Mouse (Mus musculus) limb, embryonic 14.5 days (tissue): ENCODE data around the gene Mecom. TPM values are rescaled to one million over a fixed set of nuclear protein-coding genes. Genes with fewer than 3 reads are reported as not detected.

Source experiments
- ATAC-seq: fragments of 200-750 bp; cut with Nextera tagmentation; 2 replicates; pipeline ENCODE4 v1.8.0; 2017; ENCODE audit warnings: low read depth, moderate number of reproducible peaks, moderate TSS enrichment; ENCODE audit not compliant: low FRiP score
- DNase-seq: peaks from one replicate; pipeline ENCODE4 v3.0.0-alpha.2; 2015; ENCODE audit warnings: low spot score
- H3K27ac ChIP-seq: fragments of 300-500 bp; sonication (generic); replicated peaks from 2 replicates; pipeline ENCODE4 v1.5.1; 2014; ENCODE audit warnings: low read depth, mild to moderate bottlenecking, low read length, moderate library complexity, mixed read lengths
- H3K27me3 ChIP-seq: fragments of 300-500 bp; sonication (generic); 2 replicates; pipeline ENCODE4 v1.6.1; 2014; ENCODE audit warnings: low read length, mixed read lengths; ENCODE audit not compliant: control insufficient read depth, insufficient read depth
- H3K36me3 ChIP-seq: fragments of 300-500 bp; sonication (generic); 2 replicates; pipeline ENCODE4 v1.6.1; 2014; ENCODE audit warnings: mild to moderate bottlenecking, low read length, moderate library complexity, mixed read lengths; ENCODE audit not compliant: control insufficient read depth, insufficient read depth
- H3K4me1 ChIP-seq: fragments of 300-500 bp; sonication (generic); 2 replicates; pipeline ENCODE4 v1.6.1; 2014; ENCODE audit warnings: antibody characterized with exemption, low read length, mixed read lengths; ENCODE audit not compliant: control insufficient read depth, insufficient read depth
- H3K4me2 ChIP-seq: fragments of 300-500 bp; sonication (generic); replicated peaks from 2 replicates; pipeline ENCODE4 v1.6.1; 2014; ENCODE audit warnings: low read depth, mild to moderate bottlenecking, low read length, moderate library complexity; ENCODE audit not compliant: severe bottlenecking
- H3K4me3 ChIP-seq: fragments of 300-500 bp; sonication (generic); replicated peaks from 2 replicates; pipeline ENCODE4 v1.5.1; 2014; ENCODE audit warnings: low read length
- H3K9ac ChIP-seq: fragments of 300-500 bp; sonication (generic); 2 replicates; pipeline ENCODE4 v1.6.1; 2014; ENCODE audit warnings: mild to moderate bottlenecking, low read depth, low read length, moderate library complexity; ENCODE audit not compliant: severe bottlenecking
- H3K9me3 ChIP-seq: fragments of 300-500 bp; sonication (generic); 2 replicates; pipeline ENCODE4 v1.6.1; 2016; ENCODE audit warnings: low read length; ENCODE audit not compliant: control insufficient read depth
- POLR2A ChIP-seq: fragments of 200-500 bp; IDR thresholded peaks from 2 replicates; pipeline ENCODE4 v1.8.0; 2012; ENCODE audit warnings: inconsistent platforms, mild to moderate bottlenecking, moderate library complexity, borderline replicate concordance; ENCODE audit not compliant: insufficient read depth, insufficient read length; ENCODE audit errors: extremely low read depth
- WGBS: fragments of 180-500 bp; shearing (Covaris S2); extraction: QIAGEN DNeasy Blood & Tissue Kit; methylation state at CpG from one replicate; pipeline ENCODE4 v1.1.7; 2014; 5-methylcytosine and 5-hydroxymethylcytosine counted together
- polyA plus RNA-seq, 2 experiments: library from polyadenylated mRNA; depleted of rRNA in 1 of 2; stranded (reverse) in 1 of 2; unstranded in 1 of 2; fragments of >200 nt; fragmentation: Nextera tagmentation in 1 of 2; extraction: Ambion mirVana in 1 of 2; gene quantifications; 2 replicates each; pipeline versions ENCODE4 v1.2.1 to v1.2.3; 2012 to 2014

Gene Mecom
- polyA plus RNA-seq, 2 experiments, result 35.8 to 42.2 TPM

DNA sequence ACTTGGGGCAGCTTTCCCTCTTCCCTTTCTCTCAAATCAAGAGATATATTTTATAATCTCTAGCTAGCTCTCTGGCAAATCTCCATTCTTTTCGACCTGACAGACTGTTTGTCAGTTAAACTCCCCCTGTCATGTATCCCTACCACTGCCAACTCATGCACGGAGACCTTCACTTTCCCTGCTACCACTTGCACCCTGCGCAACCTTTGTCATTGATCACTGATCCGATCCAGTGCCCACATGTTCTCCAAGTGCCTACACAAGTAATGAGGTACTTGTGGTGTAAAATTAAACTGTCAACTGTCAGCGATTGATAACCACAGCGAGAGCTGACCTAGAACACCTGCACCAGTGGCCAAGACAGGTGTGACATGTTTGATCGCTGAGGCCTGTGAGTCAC lies 95.3 kb downstream of the Mecom start:
- DNase-seq (no peak), ATAC-seq (no peak)
- WGBS, result 78% methylated on average over 7 of the region's 7 CpGs
- no peaks in the 10 kb centered on the region for H3K9me3 ChIP-seq
- no peak overlapping the region for H3K9ac ChIP-seq
- TF ChIP-seq POLR2A, result no peak
- H3K36me3 ChIP-seq, result no peaks in the 10 kb centered on the region
- H3K27ac ChIP-seq, result no peak overlapping the region
- H3K4me2 ChIP-seq, result no peak overlapping the region
- H3K4me3 ChIP-seq, result no peak overlapping the region
- H3K4me1 ChIP-seq, result peaks cover 18% of the 10 kb centered on the region
- no peaks in the 10 kb centered on the region for H3K27me3 ChIP-seq

- Histone ChIP-seq H3K4me2 (no peak overlapping the region), H3K27me3 (no peaks in the 10 kb centered on the region), H3K27ac (no peak overlapping the region), H3K9me3 (no peaks in the 10 kb centered on the region), H3K36me3 (no peaks in the 10 kb centered on the region), H3K9ac (no peak overlapping the region), H3K4me1 (peaks cover 32% of the 10 kb centered on the region), H3K4me3 (no peak overlapping the region)
- ATAC-seq, result no peak
- no peak for TF ChIP-seq POLR2A
- DNase-seq, result no peak
- WGBS, result 80% methylated on average over 10 of the region's 10 CpGs
Measured at GRCm38 (mm10) chr3:30450206-30450965, 97.4 kb downstream of the Mecom start.

- no peaks in the 10 kb centered on the region for H3K36me3 ChIP-seq
- ATAC-seq, result no peak
- H3K27me3 ChIP-seq, result no peaks in the 10 kb centered on the region
- no peak overlapping the region for H3K9ac ChIP-seq
- H3K4me3 ChIP-seq, result no peak overlapping the region
- no peak for TF ChIP-seq POLR2A
- no peak overlapping the region for H3K4me2 ChIP-seq
- no peaks in the 10 kb centered on the region for H3K9me3 ChIP-seq
- no peak for DNase-seq
- no peak overlapping the region for H3K27ac ChIP-seq
- 100% methylated on average over 1 of the region's 1 CpGs for WGBS
- peaks cover 26% of the 10 kb centered on the region for H3K4me1 ChIP-seq
Measured at GRCm38 (mm10) chr3:30448624-30449023, 99.2 kb downstream of the Mecom start.

GRCm38 (mm10) chr3:30445970-30446442 lies 101.8 kb downstream of the Mecom start:
- H3K36me3 ChIP-seq, result no peaks in the 10 kb centered on the region; the same call in 1 of the 2 replicates
- WGBS, result 77% methylated on average over 6 of the region's 6 CpGs
- TF ChIP-seq POLR2A, result no peak
- H3K9ac ChIP-seq, result no peak overlapping the region
- H3K27me3 ChIP-seq, result no peaks in the 10 kb centered on the region
- H3K27ac ChIP-seq, result peak overlapping the region; percentile 58
- ATAC-seq (no peak; the same call in 1 of the 2 replicates), DNase-seq (no peak)
- peaks cover 17% of the 10 kb centered on the region for H3K4me1 ChIP-seq
- no peaks in the 10 kb centered on the region for H3K9me3 ChIP-seq
- H3K4me3 ChIP-seq, result no peak overlapping the region
- no peak overlapping the region for H3K4me2 ChIP-seq

DNA sequence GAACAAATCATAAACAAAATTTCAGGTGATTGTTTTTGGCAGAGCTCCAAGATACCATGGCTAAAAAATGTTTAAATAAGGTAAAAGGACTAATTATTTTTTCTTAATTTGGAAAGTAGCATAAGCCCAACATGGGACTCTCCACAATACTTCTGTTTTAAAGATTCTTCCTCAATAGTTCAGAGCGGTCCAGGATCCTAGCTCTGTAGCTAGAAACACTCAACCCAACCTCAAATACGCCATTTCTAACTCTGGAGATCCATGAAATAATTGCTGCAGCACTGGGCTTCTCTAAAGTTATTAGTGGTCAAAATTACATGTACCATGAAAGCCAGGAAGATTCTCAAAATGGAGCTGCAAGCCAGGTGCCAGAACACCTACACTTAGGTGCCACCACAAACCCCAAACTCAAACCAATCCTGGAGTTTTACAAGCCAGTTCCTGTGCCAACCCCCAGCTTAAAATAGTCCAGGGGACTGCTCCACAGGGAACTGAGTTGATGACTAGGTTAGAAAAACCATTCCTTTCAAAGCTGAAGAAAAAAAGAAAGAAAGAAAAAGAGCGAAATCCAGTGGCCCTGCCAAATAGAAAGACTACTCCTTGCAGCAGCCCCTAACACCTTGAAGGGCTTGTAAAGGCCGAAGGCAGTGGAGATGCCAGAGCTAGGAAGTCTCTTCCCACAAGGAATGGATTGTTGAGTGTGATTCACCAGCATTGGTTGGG lies 102.4 kb downstream of the Mecom start:
- ATAC-seq (peak; percentile 78), DNase-seq (peak; percentile 78)
- H3K27me3 ChIP-seq, result no peaks in the 10 kb centered on the region
- H3K4me2 ChIP-seq, result no peak overlapping the region
- peak overlapping the region; percentile 58 for H3K27ac ChIP-seq
- no peak for TF ChIP-seq POLR2A
- H3K4me1 ChIP-seq, result peaks cover 17% of the 10 kb centered on the region
- 38% methylated on average over 4 of the region's 4 CpGs for WGBS
- H3K9me3 ChIP-seq, result no peaks in the 10 kb centered on the region
- H3K4me3 ChIP-seq, result no peak overlapping the region
- H3K36me3 ChIP-seq, result no peaks in the 10 kb centered on the region; the same call in 1 of the 2 replicates
- H3K9ac ChIP-seq, result no peak overlapping the region
